Mouse (Mus musculus): ENCODE data around the gene Castor2.

DNA sequence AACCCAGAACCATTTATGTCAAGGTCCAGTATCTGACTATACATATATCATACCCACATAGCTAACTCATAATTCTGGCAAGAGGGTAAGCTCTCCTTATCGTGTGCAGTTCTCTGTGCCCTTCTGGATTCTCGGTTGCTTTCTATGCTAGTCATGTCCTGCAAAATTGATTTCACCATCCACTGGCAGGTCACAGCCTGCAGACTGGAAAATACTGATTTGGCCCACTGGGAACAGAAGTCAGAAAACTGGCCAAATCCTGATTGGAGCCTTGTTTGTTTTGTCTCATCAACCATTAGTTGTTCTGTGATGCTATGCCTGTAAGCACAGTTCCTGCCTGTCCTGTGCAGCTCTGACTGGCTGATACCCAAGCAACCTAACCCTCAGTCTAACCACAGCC, 3.7 kb upstream of the Castor2 start:
- no peak for TF ChIP-seq ZKSCAN1 (IDR thresholded peaks at IDR 0.05; ENCODE audit: borderline replicate concordance, low read depth, low read length)
- TF ChIP-seq MAX (IDR thresholded peaks at IDR 0.05; ENCODE audit: low read length) = no peak
- TF ChIP-seq CHD1 (IDR thresholded peaks at IDR 0.05; ENCODE audit: low read depth, low read length) = no peak
